Mouse (Mus musculus) heart, adult 9 months (tissue): ENCODE data around the gene Cd3g.

Experiments used
- DNase-seq, 2 experiments: peaks; one replicate each; pipeline ENCODE4 v3.0.0; 2022; ENCODE audit warnings: low spot score in 2 of 2

The Cd3g gene

DNA sequence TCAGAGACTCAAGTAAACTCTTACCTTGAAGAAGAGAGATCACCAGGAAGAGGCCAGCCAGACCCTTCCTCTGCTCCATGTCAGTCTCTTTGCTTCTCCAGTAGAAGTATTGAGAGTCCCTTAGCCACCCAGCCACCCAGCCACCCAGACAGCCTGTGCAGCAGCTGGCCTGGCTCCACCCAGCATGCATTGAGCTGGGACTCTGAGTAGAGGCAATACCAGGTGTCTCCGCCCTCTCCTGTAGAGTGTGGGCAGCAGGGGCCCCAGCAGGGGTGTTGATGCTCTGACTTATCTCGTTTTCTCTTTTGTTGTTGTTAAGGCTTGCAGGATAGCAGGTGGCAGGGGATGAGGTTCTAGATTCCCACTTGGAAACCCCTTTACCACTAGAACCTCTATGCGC is at the start of gene Cd3g:
Cd3g (minus strand) TSS at position 190 of the 400 bp plus-strand sequence.
- no peak for DNase-seq

- DNase-seq: no peak
Observed at GRCm38 (mm10) chr9:45027376-45027775, 47.1 kb upstream of the Cd3g start.

DNA sequence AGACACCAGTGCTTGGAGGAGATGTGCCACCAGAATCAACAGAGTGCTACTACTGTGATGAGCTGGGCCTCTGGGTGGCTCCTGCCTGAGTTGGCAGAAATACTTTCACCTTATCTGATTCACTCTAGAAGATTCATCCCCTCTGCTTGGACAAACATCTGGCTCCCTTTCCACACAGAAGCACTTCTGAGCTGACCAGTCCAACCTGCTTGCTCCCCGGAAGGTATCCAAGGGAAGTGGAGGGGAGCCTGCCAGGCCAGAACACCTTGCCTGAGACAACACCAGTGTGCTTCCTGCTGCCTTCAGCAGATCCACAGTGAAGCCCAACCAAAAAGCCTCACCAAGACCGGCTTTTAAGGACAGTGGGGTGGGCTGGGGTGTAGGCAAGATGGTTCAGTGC is 44.0 kb upstream of the Cd3g start:
- DNase-seq: no peak

- no peak for DNase-seq
Observed at GRCm38 (mm10) chr9:45023638-45024037, 43.4 kb upstream of the Cd3g start.

GRCm38 (mm10) chr9:45022800-45023199 is 42.6 kb upstream of the Cd3g start:
- DNase-seq: peak in 1 of 2 experiments; percentile 27

DNA sequence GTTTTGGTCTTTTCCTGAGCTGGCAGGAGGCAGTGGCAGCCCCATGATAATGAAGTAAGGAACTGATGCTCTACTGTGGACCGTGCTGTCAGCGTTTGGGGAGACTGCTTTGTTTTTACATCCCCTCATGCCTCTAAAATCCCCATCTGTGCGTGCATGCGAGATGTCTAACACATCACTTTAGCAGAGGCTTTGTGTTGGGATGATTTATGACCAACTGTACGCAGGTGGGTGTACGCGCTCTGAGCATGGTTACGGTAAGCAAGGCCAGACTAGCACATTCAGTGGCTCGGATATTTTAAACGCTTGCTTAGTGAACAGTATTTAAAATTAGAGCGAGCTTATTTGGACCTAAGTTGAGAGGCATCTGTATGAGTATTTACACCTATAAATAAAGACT is 37.8 kb upstream of the Cd3g start:
- DNase-seq: no peak

- DNase-seq: no peak
Observed at GRCm38 (mm10) chr9:45015841-45016240, 35.6 kb upstream of the Cd3g start.

- DNase-seq: no peak
Observed at GRCm38 (mm10) chr9:45014879-45015278, 34.6 kb upstream of the Cd3g start.

GRCm38 (mm10) chr9:45011291-45011690 is 31.1 kb upstream of the Cd3g start:
- no peak for DNase-seq

- no peak for DNase-seq
Observed at GRCm38 (mm10) chr9:45010461-45010860, 30.2 kb upstream of the Cd3g start.

DNA sequence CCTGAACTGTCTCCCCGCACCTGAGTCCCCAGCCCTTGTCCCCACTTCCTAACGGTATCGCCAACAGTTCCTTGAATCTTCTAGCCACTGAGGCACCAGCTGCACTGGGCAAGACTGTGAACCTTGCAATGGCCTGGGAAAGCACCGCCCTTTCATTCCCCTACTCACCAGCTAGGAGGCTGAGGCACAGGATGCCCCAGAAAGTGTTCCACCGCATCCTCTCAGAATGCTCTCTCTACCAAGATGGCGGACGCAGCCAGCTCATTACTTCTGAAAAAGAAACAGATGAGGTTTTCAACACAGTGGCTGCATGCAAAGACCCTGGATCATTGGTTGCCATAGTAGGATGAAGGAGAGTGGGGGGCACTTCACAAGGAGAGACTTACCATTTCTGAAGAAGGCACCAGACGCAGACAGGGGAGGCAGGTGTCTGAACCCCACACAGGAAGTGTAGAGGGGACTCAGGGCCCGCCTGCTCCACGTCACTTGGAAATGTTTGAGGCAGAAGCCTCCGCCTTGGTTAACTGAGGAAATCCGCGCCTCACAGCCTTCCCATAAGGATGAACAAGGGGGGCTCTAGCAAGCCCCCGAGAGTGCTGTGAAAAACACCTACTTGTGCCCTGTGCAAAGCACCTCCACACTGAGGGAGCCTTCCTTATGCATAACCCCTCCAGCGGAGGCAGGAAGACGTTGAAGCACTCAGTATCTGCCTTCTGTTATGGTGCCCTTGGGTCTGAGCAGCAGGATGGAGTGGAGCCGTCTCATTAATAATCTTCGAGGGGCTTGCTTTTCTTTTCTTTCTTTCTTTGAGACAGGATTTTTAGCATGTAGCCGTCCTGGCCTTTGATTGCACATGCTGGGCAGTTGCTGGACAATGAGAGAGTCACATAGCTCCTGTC is 29.2 kb upstream of the Cd3g start, which contains the start of gene Cd3e:
Cd3e (minus strand) TSS at position 448 of the 899 bp plus-strand sequence.
- DNase-seq: no peak

DNA sequence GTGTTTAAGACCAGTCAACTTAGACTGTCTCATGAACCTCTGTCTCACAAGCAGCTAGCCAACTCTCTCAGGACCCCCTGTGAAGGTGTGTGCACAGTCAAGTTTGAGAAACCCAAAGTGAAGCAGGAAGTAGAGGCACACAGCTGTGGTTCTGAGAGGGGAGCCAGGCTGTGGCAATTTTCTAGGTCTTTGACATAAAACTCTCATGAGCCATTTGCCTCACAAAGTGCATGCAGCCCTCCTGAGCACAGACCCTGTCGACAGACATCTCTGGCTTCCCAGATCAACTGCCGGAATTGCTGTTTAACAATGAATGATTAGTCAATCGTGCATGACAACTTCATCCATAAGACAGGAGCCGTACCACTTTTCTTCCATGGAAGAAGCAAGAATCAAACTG is 28.1 kb upstream of the Cd3g start:
- no peak for DNase-seq

DNA sequence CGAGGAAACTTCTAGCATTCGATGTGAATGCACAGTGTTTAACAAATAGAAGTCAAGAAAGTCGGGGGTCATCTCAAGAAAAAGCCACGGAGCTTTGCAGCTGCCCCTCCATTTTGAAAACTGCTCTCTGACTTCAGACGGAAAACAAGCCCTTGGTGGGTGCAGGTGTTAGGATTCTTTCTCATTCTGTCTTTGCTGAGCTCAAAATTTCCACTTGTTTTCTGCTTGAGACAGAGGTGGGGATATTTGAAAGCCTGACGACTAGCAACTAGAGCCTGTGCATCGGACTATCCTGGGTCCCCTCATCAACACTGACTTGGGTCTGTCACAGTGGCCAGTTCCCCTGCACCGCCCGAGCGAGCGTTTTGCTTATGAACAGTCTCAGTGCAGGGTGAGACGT is 27.2 kb upstream of the Cd3g start:
- DNase-seq: no peak

- no peak for DNase-seq
Observed at GRCm38 (mm10) chr9:45000249-45000648, 20.0 kb upstream of the Cd3g start.

DNA sequence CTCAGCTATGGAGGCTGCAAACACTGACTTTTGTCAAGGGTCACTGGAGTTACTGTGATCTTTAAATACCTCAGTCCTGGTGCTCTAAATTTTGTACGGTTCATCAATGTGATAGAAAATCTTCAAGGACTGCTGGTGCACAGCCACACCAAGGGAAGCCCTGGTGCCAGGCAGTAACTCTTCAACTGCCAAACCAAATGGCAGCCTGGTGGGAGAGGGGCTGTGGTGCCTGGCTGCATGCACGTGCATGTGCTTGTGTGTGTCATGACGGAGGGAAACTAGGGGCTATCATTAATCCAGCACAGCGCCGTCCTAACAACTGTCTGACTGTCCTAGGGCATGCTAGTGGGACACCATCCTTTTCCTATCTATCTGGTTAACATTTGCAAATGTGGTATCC is 19.5 kb upstream of the Cd3g start:
- no peak for DNase-seq

- no peak for DNase-seq
Observed at GRCm38 (mm10) chr9:44999171-44999570, 18.9 kb upstream of the Cd3g start.

GRCm38 (mm10) chr9:44998138-44998537 is 17.9 kb upstream of the Cd3g start:
- DNase-seq: no peak

DNA sequence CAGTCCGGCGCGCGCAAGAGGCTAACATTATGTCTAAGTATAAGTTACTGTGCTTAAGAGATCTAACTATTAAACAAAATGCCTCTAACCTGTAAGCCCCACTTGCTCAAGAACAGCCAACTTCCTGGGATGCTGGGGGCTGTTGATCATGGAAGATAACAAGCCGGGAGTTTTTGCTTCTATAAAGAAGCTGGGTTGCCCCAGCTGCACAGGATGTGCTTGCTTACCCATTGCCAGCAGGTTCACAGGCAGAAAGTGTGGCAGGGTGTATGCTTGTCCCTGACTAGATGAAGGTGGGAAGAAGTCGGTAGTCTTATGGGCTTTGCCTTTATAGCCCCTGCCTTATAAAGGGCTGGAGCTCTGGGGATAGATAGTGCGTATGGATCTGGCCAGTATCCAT is 16.4 kb upstream of the Cd3g start:
- DNase-seq: no peak

DNA sequence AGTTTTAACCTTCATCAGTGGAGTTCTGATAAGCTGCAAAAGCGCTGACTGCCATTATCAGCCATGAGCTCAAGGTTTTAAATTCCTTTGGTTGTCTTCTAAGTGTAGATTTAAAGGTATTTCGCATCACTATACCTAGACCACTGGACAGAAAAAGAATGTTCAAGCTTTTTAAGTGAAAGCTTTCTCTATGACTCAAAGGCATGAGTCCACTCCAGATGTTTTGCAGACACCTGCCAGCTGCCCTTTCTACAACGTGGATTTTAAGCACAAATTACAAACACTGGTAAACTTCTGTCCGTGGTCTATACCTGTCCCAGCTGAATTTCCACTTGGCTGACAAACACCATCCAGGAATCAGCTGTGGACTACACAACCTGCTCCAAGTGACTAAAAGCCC is 14.7 kb upstream of the Cd3g start:
- no peak for DNase-seq

- DNase-seq: no peak
Observed at GRCm38 (mm10) chr9:44993268-44993667, 13.0 kb upstream of the Cd3g start.

- DNase-seq: no peak
Observed at GRCm38 (mm10) chr9:44992271-44992670, 12.0 kb upstream of the Cd3g start.

DNA sequence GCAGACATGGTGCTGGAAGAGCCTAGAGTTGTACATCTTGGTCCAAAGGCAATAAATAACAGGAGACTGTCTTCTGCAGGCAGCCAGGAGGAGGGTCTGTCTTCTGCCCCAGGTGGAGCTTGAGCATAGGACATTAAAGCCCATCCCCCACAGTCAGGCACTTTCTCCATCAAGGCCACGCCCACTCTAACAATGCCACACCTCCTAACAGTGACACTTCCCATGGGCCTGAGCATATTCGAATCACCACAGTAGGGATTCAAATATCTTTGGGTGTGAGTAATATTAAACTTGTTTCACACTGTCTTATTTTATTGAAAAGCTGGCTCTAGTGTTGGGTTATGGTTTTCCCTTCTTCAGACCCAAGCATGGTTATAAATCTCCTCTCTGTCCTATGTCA is 11.6 kb upstream of the Cd3g start:
- DNase-seq: no peak

GRCm38 (mm10) chr9:44986976-44987375 is 6.7 kb upstream of the Cd3g start:
- DNase-seq: no peak
